Mouse (Mus musculus) brown adipose tissue, adult 24 weeks (tissue): Measurements from ENCODE around the gene Tmem238. TPM values are rescaled to one million over a fixed set of nuclear protein-coding genes. Genes with fewer than 3 reads are reported as not detected.

Source experiments
- H3K27ac ChIP-seq: fragments of 200-500 bp; replicated peaks from 2 replicates; pipeline ENCODE4 v1.5.1; 2012; ENCODE audit warnings: low read depth, mild to moderate bottlenecking, low read length
- H3K4me1 ChIP-seq: fragments of 200-500 bp; 2 replicates; pipeline ENCODE4 v1.6.1; 2012; ENCODE audit warnings: low read length, mixed read lengths; ENCODE audit not compliant: control insufficient read depth, insufficient read depth, insufficient read length
- H3K4me3 ChIP-seq: fragments of 200-500 bp; 2 replicates; pipeline ENCODE4 v1.5.1; 2012; ENCODE audit warnings: low read depth, mild to moderate bottlenecking, low read length, moderate library complexity; ENCODE audit not compliant: insufficient read depth
- polyA plus RNA-seq: library from polyadenylated mRNA; stranded (reverse); fragments of >200 nt; gene quantifications from 2 replicates; pipeline ENCODE4 v1.2.4, GENCODE M21; 2012; ENCODE audit not compliant: missing spikeins, insufficient read depth, insufficient read length

Tmem238 gene
- polyA plus RNA-seq, 1 experiment: 17.0 TPM

DNA sequence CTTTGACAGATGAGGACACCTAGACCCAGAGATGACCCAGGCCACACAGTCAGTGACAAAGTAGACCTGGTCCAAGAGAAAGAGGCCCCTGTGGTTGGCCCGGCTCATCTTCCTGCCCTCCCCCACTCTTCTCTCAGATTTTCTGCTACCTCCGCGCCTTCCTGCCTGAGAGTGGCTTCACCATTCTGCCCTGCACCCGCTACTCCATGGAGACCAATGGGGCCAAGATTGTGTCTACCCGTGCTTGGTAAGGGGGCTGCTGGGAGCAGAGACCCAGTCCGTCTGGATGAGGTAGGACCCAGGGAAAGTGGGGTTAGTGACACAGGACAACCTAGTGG, 47.0 kb downstream of the Tmem238 start:
- no peak overlapping the region for H3K27ac ChIP-seq
- no peak overlapping the region for H3K4me3 ChIP-seq
- peaks cover 2% of the 10 kb centered on the region; the same call in 1 of the 2 replicates for H3K4me1 ChIP-seq

DNA sequence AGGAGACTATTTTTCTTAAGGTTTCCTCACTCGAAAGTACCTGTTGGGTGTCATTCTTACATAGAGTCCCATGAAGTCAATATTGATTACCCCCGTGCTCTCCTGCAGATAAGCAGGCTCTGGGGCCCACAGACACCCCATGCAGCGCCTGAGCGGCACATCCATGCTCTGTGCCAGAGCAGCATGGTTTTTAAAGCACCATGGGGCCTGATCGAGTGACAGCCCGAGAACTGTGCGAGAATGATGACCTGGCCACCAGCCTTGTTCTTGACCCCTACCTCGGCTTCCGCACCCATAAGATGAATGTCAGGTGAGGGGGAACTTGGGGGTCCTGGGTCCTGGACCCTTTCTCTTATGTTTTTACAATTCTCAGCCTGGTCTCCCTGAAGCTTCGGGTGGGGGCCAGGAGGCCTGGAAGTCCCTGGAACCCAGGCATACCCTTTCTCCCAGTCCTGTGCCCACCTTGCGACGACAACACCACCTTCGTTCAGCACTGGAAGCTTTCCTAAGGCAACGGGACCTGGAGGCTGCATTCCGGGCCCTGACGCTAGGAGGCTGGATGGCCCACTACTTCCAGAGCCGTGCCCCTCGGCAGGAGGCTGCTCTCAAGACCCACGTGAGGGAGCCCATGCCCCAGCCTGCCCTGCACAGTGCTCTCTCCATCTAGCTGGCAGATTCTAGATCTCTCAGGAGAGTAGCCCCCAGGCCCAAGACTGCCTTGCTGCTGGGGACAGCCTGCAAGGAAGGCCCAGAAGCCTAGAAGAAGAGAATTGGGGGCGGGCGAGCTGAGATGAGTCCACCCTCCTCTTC, 47.6 kb downstream of the Tmem238 start:
- Histone ChIP-seq H3K27ac (peak overlapping the region; percentile 82), H3K4me3 (peak overlapping the region; percentile 79), H3K4me1 (peaks cover 2% of the 10 kb centered on the region; the same call in 1 of the 2 replicates)

DNA sequence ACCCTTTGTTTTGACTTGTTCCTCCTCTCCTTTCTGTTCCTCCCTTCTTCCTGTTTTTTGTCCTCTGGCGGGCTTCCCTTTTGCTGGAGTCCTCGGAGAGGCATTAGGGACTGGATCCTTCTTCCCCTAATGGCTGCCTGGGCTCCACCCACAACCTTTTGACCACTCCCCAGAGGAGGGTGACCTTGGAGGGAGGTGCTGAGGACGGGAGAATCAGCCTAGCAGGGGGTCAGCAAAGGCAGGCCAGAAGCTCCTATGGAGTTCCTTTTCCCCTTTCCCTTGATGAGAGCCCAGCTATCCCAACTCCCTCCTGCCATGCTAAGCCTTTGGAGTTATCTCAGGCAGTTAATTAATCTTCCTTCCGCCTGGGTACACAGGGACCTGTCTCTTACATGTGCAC, 48.3 kb downstream of the Tmem238 start:
- Histone ChIP-seq H3K4me3 (peak overlapping the region; percentile 79), H3K27ac (peak overlapping the region; percentile 82), H3K4me1 (peaks cover 2% of the 10 kb centered on the region; the same call in 1 of the 2 replicates)

DNA sequence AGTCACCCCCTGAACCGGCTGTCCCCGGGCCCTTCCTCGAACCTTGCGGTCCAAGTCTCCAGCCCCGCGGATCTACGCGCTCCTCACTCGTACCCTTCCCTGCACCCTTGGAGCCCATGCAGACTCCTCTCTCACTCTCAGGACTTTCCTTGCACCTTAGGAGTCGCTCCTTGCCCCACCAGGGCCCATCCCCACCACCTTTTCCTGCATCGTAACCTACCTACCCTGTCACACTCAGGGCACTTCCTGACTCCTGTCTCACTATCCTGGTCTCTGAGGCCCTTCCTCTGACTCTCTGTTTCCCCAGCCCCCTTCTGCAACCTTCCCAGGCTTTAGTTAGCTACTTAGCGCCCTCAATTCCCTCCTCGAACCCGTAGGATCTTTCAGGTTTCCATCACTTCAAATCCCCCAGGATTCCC, 49.1 kb downstream of the Tmem238 start:
- Histone ChIP-seq H3K27ac (peak overlapping the region; percentile 82), H3K4me1 (peaks cover 2% of the 10 kb centered on the region), H3K4me3 (peak overlapping the region; percentile 79)

DNA sequence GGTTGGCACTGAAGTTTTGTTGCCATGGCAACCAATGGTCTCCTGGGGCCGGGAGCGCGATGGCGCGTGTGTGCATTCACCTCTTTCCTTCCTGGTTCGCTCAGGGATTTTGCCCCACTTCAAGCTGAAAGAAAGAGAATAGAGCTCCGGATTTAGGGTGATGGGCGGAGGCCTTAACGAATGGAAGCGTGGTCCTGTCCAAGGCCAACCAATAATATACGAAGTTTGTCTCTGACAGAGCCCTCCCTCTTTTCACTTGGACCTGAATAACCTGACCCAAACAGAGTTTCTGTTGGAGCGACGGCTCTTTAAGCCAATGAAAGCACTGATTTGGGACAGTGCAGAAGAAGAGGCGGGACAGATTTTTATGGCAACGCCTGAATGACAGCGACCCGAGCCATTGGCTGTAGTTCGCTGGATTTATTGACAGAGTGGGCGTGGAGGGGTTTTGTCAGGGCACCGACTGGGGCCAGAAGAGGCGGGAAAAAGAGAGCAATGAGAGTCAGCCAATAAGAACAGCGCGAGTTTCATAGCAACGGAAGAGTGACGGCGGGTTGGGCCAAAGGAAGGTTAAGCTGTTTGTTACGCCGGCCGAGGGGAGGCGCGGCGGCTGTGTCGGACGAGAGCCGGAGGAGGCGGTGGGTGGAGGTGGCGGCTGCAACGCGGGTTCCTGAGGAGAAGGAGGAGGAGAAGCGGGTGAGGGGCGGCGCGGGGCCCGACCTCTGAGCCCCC, 49.7 kb downstream of the Tmem238 start, which contains the start of gene Kmt5c:
Gene Kmt5c (plus strand): TSS at position 572 of the 732 bp plus-strand sequence.
- peaks cover 2% of the 10 kb centered on the region for H3K4me1 ChIP-seq
- H3K4me3 ChIP-seq: peak within 1 kb of the TSS; percentile 79
- H3K27ac ChIP-seq: peak within 1 kb of the TSS; percentile 82

DNA sequence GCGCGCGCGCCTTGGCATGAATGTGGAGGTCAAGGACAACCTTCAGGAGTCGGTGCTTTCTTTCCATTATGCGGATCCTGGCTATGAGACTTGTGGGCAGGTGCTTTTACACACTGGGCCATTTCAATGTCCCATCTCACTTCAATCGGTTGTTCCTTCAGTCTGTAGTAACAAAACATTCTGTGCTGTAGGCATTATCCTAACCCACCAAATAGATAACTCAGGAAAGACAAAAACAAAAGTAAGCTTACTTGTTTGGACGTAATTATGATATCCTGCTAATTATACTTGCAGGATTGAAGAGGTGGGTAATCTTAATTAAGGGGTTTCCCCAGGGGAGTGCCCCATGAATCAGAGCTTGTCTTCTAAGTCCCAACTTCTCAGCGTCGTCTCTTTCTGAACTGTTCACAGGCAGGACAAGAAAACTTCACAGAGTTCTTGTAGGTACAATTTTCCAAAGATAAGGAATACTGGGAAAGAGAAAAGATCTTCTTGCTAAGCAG, 50.4 kb downstream of the Tmem238 start:
- Histone ChIP-seq H3K4me3 (peak overlapping the region; percentile 45), H3K4me1 (peaks cover 2% of the 10 kb centered on the region), H3K27ac (peak overlapping the region; percentile 41)

Other genes with a start within 250 kb of the Tmem238 start
- gene Syt5, start 242.1 kb downstream of the Tmem238 start, polyA plus RNA-seq: not detected in 2 replicates
- gene Ptprh, start 185.6 kb downstream of the Tmem238 start, polyA plus RNA-seq: not detected in 2 replicates
- 1.0 and 2.2 TPM in 2 replicates for gene Tmem86b, start 158.2 kb downstream of the Tmem238 start, polyA plus RNA-seq
- gene Ppp6r1, start 130.6 kb downstream of the Tmem238 start, polyA plus RNA-seq: 31.0 and 46.4 TPM in 2 replicates
- gene Hspbp1, start 104.6 kb downstream of the Tmem238 start, polyA plus RNA-seq: 21.7 and 23.6 TPM in 2 replicates
- 0.63 TPM in 2 replicates for gene Brsk1, start 99.1 kb downstream of the Tmem238 start, polyA plus RNA-seq
- not detected in 2 replicates for gene Tmem150b, start 64.4 kb downstream of the Tmem238 start, polyA plus RNA-seq
- gene Kmt5c, start 49.5 kb downstream of the Tmem238 start, polyA plus RNA-seq: 20.0 and 25.7 TPM in 2 replicates
- 7.9 and 17.6 TPM in 2 replicates for gene Cox6b2, start 36.6 kb downstream of the Tmem238 start, polyA plus RNA-seq
- not detected in 2 replicates for gene Fam71e2, start 18.4 kb downstream of the Tmem238 start, polyA plus RNA-seq
- not detected in 2 replicates for gene Il11, start 6.8 kb downstream of the Tmem238 start, polyA plus RNA-seq
- not detected in 2 replicates for gene Tmem190, start 6.7 kb downstream of the Tmem238 start, polyA plus RNA-seq
- 347 and 411 TPM in 2 replicates for gene Rpl28, start 3.2 kb upstream of the Tmem238 start, polyA plus RNA-seq
- 64.5 and 67.8 TPM in 2 replicates for gene Ube2s, start 22.9 kb upstream of the Tmem238 start, polyA plus RNA-seq
- 0.40 and 0.42 TPM in 2 replicates for gene Shisa7, start 55.0 kb upstream of the Tmem238 start, polyA plus RNA-seq
- 19.1 and 36.2 TPM in 2 replicates for gene Isoc2b, start 80.6 kb upstream of the Tmem238 start, polyA plus RNA-seq
- gene Isoc2a, start 87.5 kb upstream of the Tmem238 start, polyA plus RNA-seq: 55.3 and 59.3 TPM in 2 replicates
- gene Gm36210, start 116.9 kb upstream of the Tmem238 start, polyA plus RNA-seq: not detected in 2 replicates
- 3.2 and 3.4 TPM in 2 replicates for gene Zfp628, start 125.6 kb upstream of the Tmem238 start, polyA plus RNA-seq
- 1.8 TPM in 1 of 2 replicates, not detected in the other for gene Nat14, start 132.4 kb upstream of the Tmem238 start, polyA plus RNA-seq
- 4.9 and 5.5 TPM in 2 replicates for gene Ssc5d, start 136.1 kb upstream of the Tmem238 start, polyA plus RNA-seq
- gene Sbk2, start 174.8 kb upstream of the Tmem238 start, polyA plus RNA-seq: 5.4 and 8.1 TPM in 2 replicates
- 0.75 TPM in 1 of 2 replicates, not detected in the other for gene Sbk3, start 181.5 kb upstream of the Tmem238 start, polyA plus RNA-seq
- 5.3 and 6.3 TPM in 2 replicates for gene Zfp579, start 206.5 kb upstream of the Tmem238 start, polyA plus RNA-seq
- gene Zfp524, start 224.8 kb upstream of the Tmem238 start, polyA plus RNA-seq: 12.4 and 19.4 TPM in 2 replicates
- 10.5 and 11.9 TPM in 2 replicates for gene Fiz1, start 225.0 kb upstream of the Tmem238 start, polyA plus RNA-seq
- gene Gm44973, start 225.8 kb upstream of the Tmem238 start, polyA plus RNA-seq: not detected in 2 replicates
- 7.5 and 10.9 TPM in 2 replicates for gene Zfp865, start 230.7 kb upstream of the Tmem238 start, polyA plus RNA-seq
- gene Ccdc106, start 230.9 kb upstream of the Tmem238 start, polyA plus RNA-seq: not detected in 2 replicates
- not detected in 2 replicates for gene 4632433K11Rik, start 244.5 kb upstream of the Tmem238 start, polyA plus RNA-seq
- gene Zfp784, start 248.8 kb upstream of the Tmem238 start, polyA plus RNA-seq: 1.2 and 1.9 TPM in 2 replicates